Mouse (Mus musculus) skeletal muscle tissue, adult 2 months (tissue): ENCODE data around the gene AI593442.

Experiments
- DNase-seq: peaks from one replicate; pipeline ENCODE4 v3.0.0-alpha.2; 2012; ENCODE audit warnings: low read depth, low spot score

The AI593442 gene

GRCm38 (mm10) chr9:52679362-52679947 is at the start of gene AI593442:
Gene AI593442 (minus strand): TSS chr9:52679780.
- DNase-seq = no peak

GRCm38 (mm10) chr9:52728806-52729205 is 49.2 kb upstream of the AI593442 start:
- DNase-seq = no peak

GRCm38 (mm10) chr9:52722626-52723025 is 43.0 kb upstream of the AI593442 start:
- DNase-seq = no peak

GRCm38 (mm10) chr9:52719562-52719961 is 40.0 kb upstream of the AI593442 start:
- DNase-seq = no peak

GRCm38 (mm10) chr9:52680036-52680435 is 456 bp upstream of the AI593442 start:
- no peak for DNase-seq

GRCm38 (mm10) chr9:52678839-52679215 is 753 bp downstream of the AI593442 start:
- no peak for DNase-seq

- DNase-seq = no peak
Measured at GRCm38 (mm10) chr9:52678179-52678838, 1.3 kb downstream of the AI593442 start.

GRCm38 (mm10) chr9:52676587-52676986 is 3.0 kb downstream of the AI593442 start:
- DNase-seq = no peak

GRCm38 (mm10) chr9:52675937-52676336 is 3.6 kb downstream of the AI593442 start:
- no peak for DNase-seq

GRCm38 (mm10) chr9:52661422-52661821 is 18.2 kb downstream of the AI593442 start:
- no peak for DNase-seq

GRCm38 (mm10) chr9:52650341-52650951 is 29.1 kb downstream of the AI593442 start:
- no peak for DNase-seq

- no peak for DNase-seq
Measured at GRCm38 (mm10) chr9:52645312-52645711, 34.3 kb downstream of the AI593442 start.

- DNase-seq = no peak
Measured at GRCm38 (mm10) chr9:52644626-52645025, 35.0 kb downstream of the AI593442 start.

GRCm38 (mm10) chr9:52644156-52644555 is 35.4 kb downstream of the AI593442 start:
- no peak for DNase-seq

- DNase-seq = no peak
Measured at GRCm38 (mm10) chr9:52635991-52636390, 43.6 kb downstream of the AI593442 start.

- DNase-seq = no peak
Measured at GRCm38 (mm10) chr9:52623926-52624325, 55.7 kb downstream of the AI593442 start.
